Mouse (Mus musculus) E14TG2a.4 (cell line): ENCODE data around the gene Plpp7.

Experiments used
- CTCF ChIP-seq: conservative IDR thresholded peaks from 2 replicates; pipeline ENCODE4 v1.5.1; 2014; ENCODE audit warnings: low read length
- NANOG ChIP-seq: IDR thresholded peaks from 2 replicates; pipeline ENCODE4 v1.6.1; 2014; ENCODE audit warnings: borderline replicate concordance, low read length, mixed read lengths

DNA sequence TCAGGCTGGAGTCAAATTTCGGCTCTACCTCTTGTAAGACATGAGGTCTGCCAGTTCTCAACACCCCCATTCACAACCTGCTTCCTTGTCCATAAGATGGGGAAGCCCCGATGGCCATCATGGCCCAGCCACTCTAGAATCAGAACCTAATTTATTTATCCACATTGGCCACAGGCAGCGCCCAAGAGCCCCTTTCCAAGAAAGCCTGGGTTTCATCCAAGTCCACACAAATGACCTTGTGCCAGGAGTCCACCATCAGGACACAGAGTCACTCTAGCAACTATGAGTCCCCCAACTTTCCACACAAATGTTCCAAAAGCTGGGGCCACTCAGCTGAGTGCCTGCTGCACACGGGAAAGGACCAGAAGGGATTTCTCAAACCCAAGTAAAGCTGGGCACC is 29.3 kb upstream of the Plpp7 start:
- TF ChIP-seq CTCF (peak; percentile 16), NANOG (no peak)
